Mouse (Mus musculus) mesoderm, embryonic 11.5 days (tissue): ENCODE measurements at regions not wholly inside any gene's neighbourhood (a gene's known extent, or its start where the extent isn't known, plus 50 kb on each side); places are given as distances from the start of the nearest gene placed in this dataset.

Experiments used
- DNase-seq: peaks from one replicate; pipeline ENCODE4 v3.0.0-alpha.2; 2012; ENCODE audit warnings: low read depth, low spot score

DNA sequence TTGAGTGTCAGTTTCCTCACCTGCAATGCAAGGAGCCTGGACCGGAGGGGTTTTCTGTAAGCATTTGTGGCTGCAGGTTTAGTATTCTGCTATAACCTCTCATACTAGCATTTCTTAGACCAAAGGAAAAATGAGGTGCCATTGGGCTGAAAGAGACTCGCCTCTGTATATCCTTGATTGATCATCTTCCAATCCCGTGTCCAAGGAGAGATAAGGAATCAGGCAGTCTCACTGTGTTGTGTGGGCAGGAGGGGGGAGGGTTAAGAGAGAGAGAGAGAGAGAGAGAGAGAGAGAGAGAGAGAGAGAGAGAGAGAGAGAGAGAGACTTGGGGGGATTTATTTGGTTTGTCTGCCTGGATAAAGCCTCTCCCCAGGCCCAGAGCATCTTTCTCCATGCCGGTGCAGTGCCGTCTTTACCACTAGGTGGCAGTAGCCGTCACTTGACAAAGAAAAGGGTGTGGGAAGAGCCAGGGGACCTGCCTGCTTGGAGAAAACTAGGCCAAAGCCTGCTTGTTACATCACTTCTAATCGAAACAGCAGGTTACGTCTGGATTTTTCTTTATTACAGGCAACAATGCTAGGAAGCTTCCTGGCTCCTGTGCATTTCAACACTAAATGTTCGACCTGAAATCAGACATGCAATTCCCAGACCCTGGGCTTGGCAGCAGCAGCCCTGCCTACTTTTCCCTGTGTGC is 56.1 kb upstream of the Ces5a start:
- peak; percentile 86 for DNase-seq

DNA sequence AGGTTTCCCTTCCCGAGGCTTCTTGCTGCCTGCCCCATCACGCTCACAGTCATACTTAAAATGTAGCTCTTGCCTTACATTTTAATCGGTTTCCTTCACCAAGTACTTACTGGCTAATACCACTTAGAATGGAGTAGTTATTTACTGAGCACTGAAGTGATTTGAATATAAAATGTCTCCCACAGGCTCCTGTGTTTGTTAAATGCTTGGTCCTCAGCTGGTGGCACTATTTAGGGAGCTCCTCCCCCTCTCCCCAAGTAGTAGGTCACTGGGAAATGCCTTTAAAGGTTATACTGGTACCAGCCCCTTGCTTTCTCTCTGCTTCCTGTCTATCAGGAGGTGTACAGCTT is 56.6 kb upstream of the Ces5a start:
- DNase-seq = no peak

DNA sequence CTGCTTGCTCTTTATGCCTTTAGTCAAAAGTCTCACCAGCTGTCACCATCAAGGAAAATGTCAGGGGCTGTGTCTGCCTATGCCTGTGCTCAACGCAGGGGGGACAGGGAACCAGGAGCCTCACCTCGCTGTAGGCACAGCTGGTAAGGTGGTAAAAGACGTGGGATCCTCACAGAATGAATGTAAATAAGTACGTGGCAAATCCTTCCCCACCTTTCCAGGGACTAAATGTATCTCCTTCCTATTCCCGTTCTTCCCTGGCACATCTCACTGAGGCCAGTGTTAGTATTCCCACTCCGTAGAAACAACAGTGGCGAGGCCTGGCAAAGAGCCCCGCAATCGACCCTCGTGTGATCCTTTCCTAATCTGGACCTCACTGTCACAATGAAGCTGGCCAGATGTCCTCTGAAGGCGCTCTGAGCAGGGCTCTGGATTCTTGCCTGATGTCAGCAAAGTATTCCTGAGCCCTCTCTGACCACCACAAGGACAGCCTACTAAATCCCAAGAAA is 63.0 kb upstream of the Ces5a start:
- DNase-seq = no peak

DNA sequence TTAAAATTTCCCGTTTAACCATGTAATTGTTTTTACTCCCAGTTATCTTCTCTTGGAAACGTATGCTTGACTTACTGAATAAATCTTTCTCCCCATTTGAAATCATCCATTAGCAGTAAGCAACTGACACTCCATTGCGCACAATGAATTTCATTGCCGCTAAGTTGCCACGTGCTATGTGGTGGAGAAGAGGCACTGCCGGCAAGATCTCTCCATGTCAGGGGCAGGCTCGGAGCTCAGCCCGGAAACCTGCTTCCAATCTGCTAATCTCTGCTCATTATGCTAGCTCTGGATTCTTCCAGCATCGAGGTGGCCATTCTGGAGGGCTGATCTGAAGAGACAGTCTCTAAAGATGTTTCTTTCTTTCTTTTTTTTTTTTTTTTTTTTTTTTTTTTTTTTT is 63.7 kb upstream of the Ces5a start:
- no peak for DNase-seq

DNA sequence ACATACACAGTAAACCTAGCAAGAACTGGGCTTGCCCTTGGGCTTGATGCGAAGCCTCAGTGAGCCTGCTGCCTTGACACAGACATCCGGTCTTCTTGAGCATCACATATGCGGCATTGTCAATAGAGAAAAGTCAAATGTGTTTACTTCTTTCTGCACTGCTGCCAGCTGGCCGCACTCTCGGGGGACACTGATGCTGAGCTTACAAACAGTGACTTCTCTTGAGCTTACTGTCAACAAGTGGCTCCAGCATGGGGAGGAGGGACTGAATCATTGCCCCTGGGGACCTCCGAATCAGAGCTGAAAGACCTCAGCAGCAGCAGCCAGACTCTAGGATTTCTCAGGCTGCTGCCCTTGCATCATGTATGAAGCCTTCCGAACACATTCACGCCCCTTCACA is 64.1 kb upstream of the Ces5a start:
- DNase-seq = peak; percentile 27

DNA sequence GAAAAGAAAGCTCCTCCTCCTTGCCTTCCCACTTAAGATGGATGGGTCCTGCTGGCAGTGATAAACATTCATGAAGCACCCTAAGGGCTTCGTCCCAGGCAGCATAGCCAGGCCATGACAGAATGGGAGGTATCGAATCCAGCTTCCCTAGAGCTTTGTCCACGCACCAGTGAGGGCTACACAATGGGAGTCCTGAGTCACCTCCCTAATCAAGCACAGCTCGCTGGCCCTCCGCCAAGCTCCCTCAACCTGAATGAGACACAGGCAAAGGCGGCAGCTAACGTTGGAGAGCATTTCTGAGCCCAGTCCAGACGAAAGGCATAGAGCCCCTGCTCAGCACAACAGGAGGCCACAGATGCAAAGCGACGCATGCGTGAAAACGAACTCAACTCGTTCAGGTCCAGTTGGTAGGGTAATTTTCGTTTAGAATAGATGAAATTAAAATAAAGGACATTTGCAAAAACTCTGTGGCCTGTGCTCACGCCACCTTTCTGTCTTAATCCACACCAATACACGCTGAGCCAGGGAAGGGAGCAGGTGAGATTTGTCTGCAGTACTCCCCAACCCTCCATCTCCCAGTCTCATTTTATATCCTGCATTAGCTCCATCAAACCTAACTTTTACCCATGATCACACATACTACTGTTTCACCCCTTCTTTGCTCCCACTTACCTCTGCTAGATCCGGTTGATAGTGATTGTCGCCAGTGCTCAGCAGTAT is 91.3 kb upstream of the Ces5a start:
- peak; percentile 59 for DNase-seq

DNA sequence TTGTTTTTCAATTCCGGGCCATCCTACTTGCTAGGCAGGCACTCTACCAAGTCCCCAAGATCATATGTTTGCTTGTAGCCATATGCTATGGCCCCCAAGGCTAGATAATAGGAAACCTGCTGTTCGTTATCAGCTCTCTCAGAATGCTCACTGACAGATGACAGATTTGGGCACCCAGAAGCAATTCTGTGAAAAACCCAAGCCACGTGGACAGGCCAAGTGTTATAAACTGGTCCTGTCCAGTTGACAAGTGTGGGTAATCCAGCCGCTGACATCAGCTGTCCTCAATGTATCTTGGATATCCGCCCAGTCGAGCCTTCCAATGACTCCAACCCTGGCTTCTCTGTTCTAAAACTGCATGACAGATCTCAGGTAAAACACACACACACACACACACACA is 92.0 kb upstream of the Ces5a start:
- DNase-seq = no peak

DNA sequence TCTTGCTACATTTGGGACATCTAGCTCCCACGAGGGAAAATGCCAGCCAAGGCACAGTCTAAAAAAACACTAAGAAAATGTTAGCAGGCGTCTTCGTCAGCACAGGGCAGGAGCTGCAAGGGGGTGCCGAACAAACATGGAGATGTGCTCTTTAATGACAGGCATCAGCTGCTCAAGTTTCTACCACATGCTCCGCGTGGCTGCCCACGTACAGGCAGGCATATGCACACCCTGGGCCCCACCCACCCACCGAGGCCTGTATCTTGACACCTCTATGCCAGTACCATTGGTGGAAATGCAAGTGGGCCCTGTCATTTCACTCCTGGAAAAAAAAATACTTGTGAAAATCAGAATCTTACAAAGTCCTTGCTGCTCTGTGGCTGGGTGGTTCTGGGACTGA is 97.3 kb upstream of the Ces5a start:
- no peak for DNase-seq

DNA sequence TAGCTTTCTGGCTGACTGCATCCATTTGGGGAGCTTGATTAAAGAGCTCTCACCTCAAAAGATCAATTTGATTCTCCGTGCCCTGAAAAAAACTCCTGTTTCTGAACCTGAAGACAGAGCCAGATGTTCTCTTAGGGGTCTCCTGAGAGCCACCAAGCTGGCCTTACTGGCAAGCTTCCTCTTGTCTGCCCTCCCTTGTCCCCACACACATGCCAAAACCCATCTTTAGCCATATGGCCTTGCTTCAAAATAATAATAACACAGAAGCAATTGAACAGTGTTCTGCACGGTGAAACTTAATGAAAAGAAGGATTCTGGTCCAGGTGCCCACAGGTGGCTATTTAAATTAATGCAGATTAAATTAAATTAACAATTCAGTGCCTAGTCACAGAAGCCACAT is 107.1 kb upstream of the Ces5a start:
- no peak for DNase-seq

DNA sequence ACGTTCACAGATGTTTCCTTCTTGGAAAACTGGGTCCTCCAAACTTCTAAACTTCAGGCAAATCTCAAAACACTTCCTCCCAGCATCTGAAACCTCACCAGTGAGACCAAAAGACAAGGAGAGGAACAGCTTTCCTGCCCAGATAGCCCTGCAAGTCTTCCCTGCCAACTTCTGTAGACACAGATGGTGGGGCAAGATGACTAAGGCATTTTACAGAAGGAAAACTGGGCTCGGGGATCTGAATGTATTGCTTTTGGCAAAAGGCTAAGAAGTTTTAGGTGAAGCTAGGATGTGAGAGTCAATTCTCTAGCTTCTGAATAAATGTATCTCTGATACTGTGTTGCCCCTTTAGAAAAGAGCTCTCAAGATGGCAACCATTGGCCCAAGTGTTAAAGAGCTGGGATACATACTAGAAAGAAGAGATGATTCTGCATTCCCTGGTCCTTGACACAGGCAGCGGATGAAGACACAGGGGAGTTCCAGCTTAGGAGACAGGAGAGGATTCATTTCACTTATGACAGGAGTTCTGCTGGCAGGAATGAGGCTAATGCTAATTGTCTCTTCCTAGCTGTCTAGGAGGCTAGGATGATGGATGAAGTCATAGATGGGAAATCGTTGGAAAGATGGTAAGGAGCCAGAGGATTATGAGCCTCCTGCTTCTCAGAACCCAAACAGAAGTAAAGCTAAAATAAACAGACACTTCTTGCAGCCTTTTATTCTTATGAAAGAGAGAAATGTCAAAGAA is 108.0 kb upstream of the Ces5a start:
- DNase-seq = no peak

DNA sequence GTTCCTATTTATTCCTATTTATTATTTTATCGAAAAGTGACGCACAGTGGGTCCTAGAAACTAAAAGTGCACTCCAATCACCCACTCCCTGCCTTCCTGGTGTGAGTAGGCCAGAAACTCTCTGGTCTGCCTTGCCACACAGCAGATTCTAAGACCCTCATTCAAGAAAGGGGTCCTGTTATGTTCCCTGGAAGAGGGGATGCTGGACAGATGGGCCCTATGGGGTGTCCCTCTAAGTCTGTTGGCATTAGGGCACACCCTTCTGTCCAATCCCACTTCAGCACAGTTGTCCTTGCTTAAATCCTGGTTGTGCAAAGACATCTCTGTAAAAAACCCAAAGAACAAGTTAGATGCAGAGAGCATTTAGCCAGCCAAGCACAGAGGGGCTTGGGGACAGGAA is 117.8 kb upstream of the Ces5a start:
- no peak for DNase-seq

DNA sequence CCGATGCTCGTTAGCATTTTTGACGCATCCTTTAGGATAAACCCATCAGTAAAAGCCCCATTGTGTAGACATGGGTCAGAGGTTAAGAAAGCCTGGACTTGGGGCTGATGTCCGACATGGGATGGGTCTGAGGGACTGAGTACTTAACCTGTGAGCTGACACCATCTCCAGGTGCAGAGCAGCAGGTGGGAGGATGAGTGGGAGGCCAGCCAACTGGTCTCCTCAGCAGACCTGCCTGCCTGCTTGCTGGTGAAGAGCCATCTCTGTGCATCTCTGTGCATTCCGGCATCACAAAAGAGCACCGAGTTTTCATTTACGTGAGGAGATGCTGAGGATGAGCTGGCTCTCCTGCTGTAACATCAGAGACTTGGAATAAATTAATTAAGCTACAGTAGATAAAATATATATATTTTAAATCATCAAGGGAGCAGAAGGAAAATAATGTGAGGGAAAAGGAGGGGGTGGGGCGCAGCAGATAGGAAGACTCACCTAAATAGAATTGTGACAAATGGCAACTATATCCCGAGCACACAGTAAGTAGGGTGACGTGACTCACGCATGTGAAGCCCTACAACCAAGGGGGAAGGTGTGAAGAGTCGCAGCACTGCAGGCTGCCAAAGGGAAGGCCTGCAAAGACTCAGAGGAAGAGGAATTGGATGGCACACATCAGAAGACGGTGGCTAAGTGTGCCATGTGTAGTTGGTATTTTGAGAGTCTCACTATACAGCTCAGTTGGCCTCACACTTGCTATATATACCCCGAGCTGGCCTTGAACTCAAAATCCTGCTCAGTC is 118.5 kb upstream of the Ces5a start:
- no peak for DNase-seq

DNA sequence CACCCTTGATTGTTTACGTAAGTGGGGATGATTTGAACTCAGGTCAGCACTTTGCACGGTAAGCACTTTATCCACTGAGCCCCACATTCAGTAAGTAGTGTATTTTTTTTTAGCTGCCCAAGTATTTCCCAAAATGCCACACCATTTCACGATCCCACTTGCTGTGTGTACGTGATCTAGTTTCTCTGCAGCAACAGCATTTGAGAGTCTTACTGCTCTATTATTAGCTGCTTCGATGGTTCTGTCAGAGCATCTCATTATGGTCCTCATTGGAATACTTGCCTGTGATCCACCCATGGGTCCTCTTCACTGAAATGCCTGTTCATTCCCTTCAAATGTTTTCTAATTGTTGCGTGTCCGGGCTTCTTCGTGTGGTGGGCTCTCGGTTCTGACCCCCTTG is 120.1 kb upstream of the Ces5a start:
- no peak for DNase-seq

DNA sequence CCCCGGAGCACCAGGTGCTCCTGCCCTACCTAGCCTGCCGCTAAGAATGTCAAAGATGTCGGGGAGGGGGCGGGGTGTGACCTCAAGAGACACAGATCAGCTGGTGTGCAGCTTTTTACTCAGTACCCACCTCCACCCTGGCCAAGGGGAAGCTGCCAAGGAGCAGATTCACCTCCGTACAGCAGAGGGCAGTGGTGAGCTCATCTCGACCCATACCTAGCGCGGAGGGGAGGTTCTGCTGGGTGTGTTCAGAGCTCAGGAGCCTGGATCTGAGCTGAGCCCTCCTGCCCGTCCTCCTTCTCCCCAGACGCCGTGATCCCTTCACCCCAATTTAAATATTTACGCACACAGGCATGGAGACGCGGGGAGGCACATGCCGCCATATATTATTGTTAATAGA is 126.1 kb upstream of the Ces5a start:
- DNase-seq = peak; percentile 85

DNA sequence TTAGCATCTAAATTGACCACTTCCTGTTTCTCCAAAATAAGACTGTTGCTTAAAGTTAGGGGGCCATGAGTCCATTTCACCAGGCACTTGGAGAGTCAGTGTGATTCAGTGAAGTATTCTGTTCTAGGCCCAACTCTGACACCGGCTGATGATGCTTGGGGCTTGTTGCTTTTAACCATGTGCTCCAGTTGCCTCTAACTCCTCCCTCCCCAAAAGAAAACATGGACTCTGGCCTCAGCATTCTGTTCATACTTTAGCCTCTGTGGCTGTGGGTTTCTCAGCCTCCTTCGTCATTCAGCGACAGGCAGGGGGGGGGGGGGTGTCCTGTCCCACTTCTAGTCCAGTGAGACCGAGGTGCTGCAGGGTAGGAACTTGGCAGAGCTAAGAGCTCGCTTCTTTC is 126.6 kb upstream of the Ces5a start:
- DNase-seq = no peak

DNA sequence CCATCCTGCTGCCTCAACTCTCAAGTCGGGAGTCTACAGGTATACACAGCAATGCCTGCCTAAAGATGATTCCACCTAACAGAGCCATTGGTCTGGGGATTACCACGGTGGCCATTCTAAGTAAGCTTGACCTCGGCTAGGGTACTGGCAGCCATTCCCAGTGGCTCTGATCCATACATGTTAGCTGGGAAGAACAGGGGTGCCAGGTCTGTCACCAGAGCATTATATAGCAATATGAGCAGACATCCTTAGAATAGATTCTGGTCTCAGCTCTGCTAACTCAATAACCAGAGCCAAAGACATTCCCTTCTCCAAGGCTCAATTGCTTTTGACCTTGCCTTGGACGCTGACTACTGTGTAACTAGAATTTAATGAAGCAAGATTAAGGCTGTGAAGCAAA is 128.2 kb upstream of the Ces5a start:
- DNase-seq = no peak

DNA sequence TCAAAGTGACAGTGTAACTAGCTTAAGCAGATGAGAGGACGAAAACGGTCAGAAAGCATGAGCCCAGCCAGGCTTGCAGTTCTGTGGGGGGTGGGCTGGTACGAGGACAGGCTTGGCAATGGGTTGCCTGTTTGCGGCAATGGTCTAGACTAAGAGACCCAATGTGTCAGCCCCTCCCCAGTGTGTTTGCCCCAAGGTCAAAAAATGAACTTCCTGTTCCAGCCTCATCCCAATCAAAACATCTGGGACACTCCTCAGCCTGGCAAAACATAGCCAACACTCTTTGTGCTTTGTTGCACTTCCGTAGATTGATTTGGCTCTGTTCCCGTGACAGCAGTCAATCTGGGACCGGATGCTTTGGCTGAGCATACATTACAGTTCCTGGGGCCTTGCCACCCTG is 132.7 kb upstream of the Ces5a start:
- no peak for DNase-seq

DNA sequence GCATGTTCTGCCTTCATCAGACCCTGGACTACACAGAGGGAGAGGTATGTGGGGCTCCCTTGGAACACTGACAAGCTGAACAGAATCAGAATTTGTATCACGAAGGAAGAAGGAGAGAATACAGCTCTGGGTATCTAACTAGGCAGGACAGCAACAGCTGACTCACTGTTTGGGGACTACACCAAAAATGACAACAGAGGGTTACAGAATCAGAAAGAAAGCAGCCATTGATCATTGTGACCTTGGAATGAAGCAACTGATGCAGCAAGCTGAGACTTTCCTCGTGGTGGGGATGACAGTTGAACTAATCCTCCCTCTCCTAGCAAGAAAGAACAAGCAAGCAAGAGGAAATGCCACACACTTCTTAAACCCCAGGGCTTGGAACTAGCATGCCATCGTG is 135.0 kb upstream of the Gnao1 start:
- DNase-seq = no peak

DNA sequence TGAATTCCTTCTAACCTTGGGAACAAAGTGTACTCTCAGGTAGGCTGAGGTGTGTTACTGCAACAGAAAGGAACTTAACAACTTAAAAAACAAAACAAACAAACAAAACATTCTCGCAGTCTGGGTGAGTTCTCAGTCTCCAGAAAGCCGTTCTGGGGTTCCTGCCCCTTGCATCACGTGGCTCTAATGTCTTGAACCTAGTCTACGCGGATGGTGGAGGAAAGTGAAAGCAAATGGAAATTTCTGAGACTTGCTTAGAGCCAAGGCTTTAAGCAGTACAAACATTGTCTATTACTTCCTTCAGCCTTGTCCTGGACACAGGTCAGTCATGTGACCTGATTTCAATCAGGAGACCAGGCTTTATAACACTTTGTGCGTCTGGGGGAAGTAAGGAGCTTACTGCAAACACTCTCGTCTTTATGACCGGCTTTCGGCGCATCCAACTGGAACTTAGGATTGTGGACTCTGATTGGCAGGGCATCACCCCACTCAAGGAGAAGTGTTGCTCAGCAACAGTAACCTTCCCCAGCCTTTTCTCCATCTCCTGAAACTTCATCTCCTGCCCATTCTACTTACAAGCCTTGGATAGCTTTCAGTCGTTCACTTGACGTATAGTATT is 125.9 kb upstream of the Gnao1 start:
- DNase-seq = no peak

DNA sequence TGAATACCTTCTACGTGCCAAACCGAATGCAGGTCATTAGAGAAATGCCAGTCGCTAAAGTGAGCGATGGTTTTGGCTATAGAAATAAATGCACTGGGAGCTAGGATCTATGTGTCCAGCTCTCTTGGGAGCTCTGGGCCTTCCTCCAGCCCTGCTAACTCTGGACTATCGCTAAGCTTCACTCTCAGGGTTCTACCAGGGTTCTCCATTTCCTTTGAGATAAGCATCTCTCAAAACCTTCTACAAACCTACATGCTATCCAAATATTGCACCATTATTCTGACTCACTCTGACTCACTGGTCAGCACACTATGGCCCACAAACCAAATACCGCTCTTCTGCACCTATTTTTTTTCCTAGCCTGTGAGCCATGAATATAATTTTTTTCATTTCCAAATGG is 125.4 kb upstream of the Gnao1 start:
- DNase-seq = no peak

DNA sequence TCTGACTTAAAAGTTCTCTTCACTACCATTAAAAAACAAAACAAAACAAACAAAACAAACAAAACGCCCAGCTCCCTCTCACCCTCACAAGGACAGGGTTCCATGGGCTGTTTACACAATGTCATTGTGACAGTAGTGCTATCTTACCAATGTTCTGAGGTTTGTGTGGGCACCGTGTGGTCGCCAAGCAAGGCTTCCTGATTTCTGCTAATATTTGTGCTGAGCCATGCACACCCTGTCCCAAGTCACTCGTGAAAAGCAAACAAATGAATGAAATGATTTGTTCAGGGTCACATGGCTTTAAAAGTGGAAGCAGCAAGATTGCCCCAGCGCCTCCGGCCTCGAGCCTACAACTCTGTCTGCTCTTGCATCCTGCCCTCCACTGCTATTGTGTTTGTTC is 120.9 kb upstream of the Gnao1 start:
- DNase-seq = no peak
